Mouse (Mus musculus) limb, embryonic 12.5 days (tissue): Measurements from ENCODE around the gene Arvcf. TPM values are rescaled to one million over a fixed set of nuclear protein-coding genes. Genes with fewer than 3 reads are reported as not detected.
A peak's percentile ranks its signal among the peaks of the same experiment; 100 is the strongest.

Experiments used
- ATAC-seq: fragments of 200-750 bp; cut with Nextera tagmentation; 2 replicates; pipeline ENCODE4 v1.8.0; 2017; ENCODE audit warnings: low read depth, moderate TSS enrichment; ENCODE audit not compliant: insufficient number of reproducible peaks, insufficient read depth, low FRiP score, low TSS enrichment
- H3K27ac ChIP-seq: fragments of 300-500 bp; sonication (generic); 2 replicates; pipeline ENCODE4 v1.5.1; 2016; ENCODE audit warnings: mild to moderate bottlenecking, moderate library complexity
- H3K27me3 ChIP-seq: fragments of 300-500 bp; sonication (generic); 2 replicates; pipeline ENCODE4 v1.6.1; 2016; ENCODE audit warnings: mild to moderate bottlenecking, moderate library complexity
- H3K36me3 ChIP-seq: fragments of 300-500 bp; sonication (generic); 2 replicates; pipeline ENCODE4 v1.6.1; 2016; ENCODE audit warnings: mild to moderate bottlenecking, moderate library complexity
- H3K4me1 ChIP-seq: fragments of 300-500 bp; sonication (generic); replicated peaks from 2 replicates; pipeline ENCODE4 v1.6.1; 2016
- H3K4me2 ChIP-seq: fragments of 300-500 bp; sonication (generic); 2 replicates; pipeline ENCODE4 v1.6.1; 2016; ENCODE audit warnings: mild to moderate bottlenecking, moderate library complexity
- H3K4me3 ChIP-seq: fragments of 300-500 bp; sonication (generic); replicated peaks from 2 replicates; pipeline ENCODE4 v1.5.1; 2016; ENCODE audit warnings: mild to moderate bottlenecking
- H3K9ac ChIP-seq: fragments of 300-500 bp; sonication (generic); replicated peaks from 2 replicates; pipeline ENCODE4 v1.6.1; 2016; ENCODE audit warnings: mild to moderate bottlenecking, moderate library complexity
- H3K9me3 ChIP-seq: fragments of 300-500 bp; sonication (generic); 2 replicates; pipeline ENCODE4 v1.6.1; 2016; ENCODE audit warnings: mild to moderate bottlenecking, moderate library complexity
- WGBS: fragments of 180-500 bp; shearing (Covaris S2); methylation state at CpG from one replicate; pipeline ENCODE4 v1.1.7; 2016; 5-methylcytosine and 5-hydroxymethylcytosine counted together
- polyA plus RNA-seq: library from polyadenylated mRNA; unstranded; fragments of >200 nt; fragmentation: Nextera tagmentation; extraction: Ambion mirVana; gene quantifications from 2 replicates; pipeline ENCODE4 v1.2.1, GENCODE M21; 2016

Arvcf gene
- polyA plus RNA-seq, 1 experiment from 2014 or later, result 46.3 TPM

GRCm38 (mm10) chr16:18413032-18413816, 65.2 kb downstream of the Arvcf start:
- H3K36me3 ChIP-seq, result peaks cover 77% of the 10 kb centered on the region
- H3K4me1 ChIP-seq, result no peaks in the 10 kb centered on the region; the same call in 1 of the 2 replicates
- 89% methylated on average over 7 of the region's 7 CpGs for WGBS
- H3K9ac ChIP-seq, result no peak overlapping the region
- H3K4me3 ChIP-seq, result no peak overlapping the region
- no peak overlapping the region for H3K27ac ChIP-seq
- H3K9me3 ChIP-seq, result no peaks in the 10 kb centered on the region
- no peaks in the 10 kb centered on the region for H3K27me3 ChIP-seq
- H3K4me2 ChIP-seq, result no peak overlapping the region
- ATAC-seq, result no peak

- Histone ChIP-seq H3K4me1 (no peaks in the 10 kb centered on the region; the same call in 1 of the 2 replicates), H3K9me3 (no peaks in the 10 kb centered on the region), H3K9ac (no peak overlapping the region), H3K4me2 (no peak overlapping the region), H3K27me3 (no peaks in the 10 kb centered on the region), H3K4me3 (no peak overlapping the region), H3K36me3 (peaks cover 60% of the 10 kb centered on the region), H3K27ac (peak overlapping the region; percentile 45)
- 72% methylated on average over 18 of the region's 18 CpGs for WGBS
- ATAC-seq, result no peak
These were observed 68.2 kb downstream of the Arvcf start for GRCm38 (mm10) chr16:18416094-18416761.

- H3K9ac ChIP-seq, result no peak overlapping the region
- WGBS, result 86% methylated on average over 3 of the region's 3 CpGs
- H3K27ac ChIP-seq, result peak overlapping the region; percentile 45; the same call in 1 of the 2 replicates
- no peaks in the 10 kb centered on the region for H3K27me3 ChIP-seq
- H3K4me3 ChIP-seq, result no peak overlapping the region
- H3K9me3 ChIP-seq, result no peaks in the 10 kb centered on the region
- no peak for ATAC-seq
- no peaks in the 10 kb centered on the region; the same call in 1 of the 2 replicates for H3K4me1 ChIP-seq
- H3K36me3 ChIP-seq, result peaks cover 59% of the 10 kb centered on the region
- no peak overlapping the region for H3K4me2 ChIP-seq
These were observed 68.9 kb downstream of the Arvcf start for GRCm38 (mm10) chr16:18416837-18417236.

- H3K4me1 ChIP-seq, result no peaks in the 10 kb centered on the region; the same call in 1 of the 2 replicates
- no peak overlapping the region for H3K9ac ChIP-seq
- H3K27me3 ChIP-seq, result no peaks in the 10 kb centered on the region
- peaks cover 62% of the 10 kb centered on the region for H3K36me3 ChIP-seq
- H3K27ac ChIP-seq, result no peak overlapping the region
- no peak overlapping the region for H3K4me2 ChIP-seq
- ATAC-seq, result no peak
- no peaks in the 10 kb centered on the region for H3K9me3 ChIP-seq
- 92% methylated on average over 5 of the region's 5 CpGs for WGBS
- no peak overlapping the region for H3K4me3 ChIP-seq
These were observed 69.5 kb downstream of the Arvcf start for GRCm38 (mm10) chr16:18417491-18417890.

- WGBS, result 79% methylated on average over 4 of the region's 4 CpGs
These were observed 71.0 kb downstream of the Arvcf start for GRCm38 (mm10) chr16:18418756-18419602.

GRCm38 (mm10) chr16:18419603-18420026, 71.6 kb downstream of the Arvcf start:
- peaks cover 63% of the 10 kb centered on the region for H3K36me3 ChIP-seq
- no peak for ATAC-seq

More at GRCm38 (mm10) chr16:18418756-18419602, 71.0 kb downstream of the Arvcf start:
- Histone ChIP-seq H3K4me3 (no peak overlapping the region), H3K27ac (no peak overlapping the region), H3K9ac (no peak overlapping the region), H3K36me3 (peaks cover 63% of the 10 kb centered on the region), H3K9me3 (no peaks in the 10 kb centered on the region), H3K4me1 (peaks cover 5% of the 10 kb centered on the region), H3K4me2 (no peak overlapping the region), H3K27me3 (no peaks in the 10 kb centered on the region)
- ATAC-seq, result no peak

GRCm38 (mm10) chr16:18420571-18420970, 72.6 kb downstream of the Arvcf start:
- Histone ChIP-seq H3K36me3 (peaks cover 58% of the 10 kb centered on the region), H3K27ac (no peak overlapping the region), H3K4me2 (no peak overlapping the region), H3K27me3 (no peaks in the 10 kb centered on the region), H3K4me1 (peaks cover 19% of the 10 kb centered on the region), H3K4me3 (no peak overlapping the region), H3K9ac (no peak overlapping the region), H3K9me3 (no peaks in the 10 kb centered on the region)
- no peak for ATAC-seq
- 78% methylated on average over 3 of the region's 3 CpGs for WGBS

More at GRCm38 (mm10) chr16:18419603-18420026, 71.6 kb downstream of the Arvcf start:
- WGBS, result 81% methylated on average over 1 of the region's 1 CpGs
- H3K4me3 ChIP-seq, result no peak overlapping the region
- H3K4me2 ChIP-seq, result no peak overlapping the region
- H3K27ac ChIP-seq, result no peak overlapping the region
- no peak overlapping the region for H3K9ac ChIP-seq
- H3K4me1 ChIP-seq, result peaks cover 10% of the 10 kb centered on the region
- no peaks in the 10 kb centered on the region for H3K9me3 ChIP-seq
- no peaks in the 10 kb centered on the region for H3K27me3 ChIP-seq

GRCm38 (mm10) chr16:18423203-18423914, 75.4 kb downstream of the Arvcf start:
- Histone ChIP-seq H3K36me3 (peaks cover 37% of the 10 kb centered on the region), H3K9me3 (no peaks in the 10 kb centered on the region), H3K27me3 (no peaks in the 10 kb centered on the region), H3K4me1 (peaks cover 26% of the 10 kb centered on the region), H3K4me3 (no peak overlapping the region), H3K27ac (peak overlapping the region; percentile 76), H3K4me2 (no peak overlapping the region), H3K9ac (no peak overlapping the region)
- 79% methylated on average over 7 of the region's 7 CpGs for WGBS
- no peak for ATAC-seq

GRCm38 (mm10) chr16:18423915-18424265, 75.9 kb downstream of the Arvcf start:
- Histone ChIP-seq H3K4me1 (peaks cover 26% of the 10 kb centered on the region), H3K4me2 (peak overlapping the region; percentile 83), H3K4me3 (no peak overlapping the region), H3K9me3 (no peaks in the 10 kb centered on the region), H3K9ac (no peak overlapping the region), H3K36me3 (peaks cover 32% of the 10 kb centered on the region), H3K27ac (peak overlapping the region; percentile 76), H3K27me3 (no peaks in the 10 kb centered on the region)
- WGBS, result 90% methylated on average over 5 of the region's 5 CpGs
- ATAC-seq, result no peak

- H3K36me3 ChIP-seq, result peaks cover 32% of the 10 kb centered on the region
- no peaks in the 10 kb centered on the region for H3K27me3 ChIP-seq
- H3K27ac ChIP-seq, result peak overlapping the region; percentile 76
- H3K4me2 ChIP-seq, result peak overlapping the region; percentile 83
- peaks cover 26% of the 10 kb centered on the region for H3K4me1 ChIP-seq
- H3K9ac ChIP-seq, result no peak overlapping the region
- H3K4me3 ChIP-seq, result 0 out of 2 replicates have a peak overlapping the region, but pooled peaks have one; percentile 4
- H3K9me3 ChIP-seq, result no peaks in the 10 kb centered on the region
- 46% methylated on average over 11 of the region's 11 CpGs for WGBS
- no peak for ATAC-seq
These were observed 76.5 kb downstream of the Arvcf start for GRCm38 (mm10) chr16:18424364-18425045.
